Mouse (Mus musculus): ENCODE data around the gene Plvap.
A peak's percentile ranks its signal among the peaks of the same experiment; 100 is the strongest.

The Plvap gene

DNA sequence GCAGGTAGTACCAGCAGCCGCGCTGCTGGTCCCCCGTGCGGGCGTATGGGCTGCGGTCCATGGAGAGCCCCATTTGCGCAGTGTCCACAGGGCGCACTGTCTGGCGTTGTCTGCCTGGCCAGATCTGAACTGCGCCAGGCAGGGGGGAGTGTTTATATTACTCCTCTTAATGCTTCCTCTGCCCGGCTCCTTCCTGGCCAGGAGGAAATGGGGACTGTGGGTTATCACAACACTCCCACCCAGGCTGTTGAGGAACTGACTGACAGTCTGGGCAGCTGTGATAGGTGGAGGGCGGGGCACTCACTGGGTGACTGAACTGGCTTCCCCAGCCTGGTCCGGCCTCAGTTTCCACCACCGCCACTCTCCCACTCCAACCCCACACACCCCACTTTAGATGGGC is at the start of gene Plvap:
Gene Plvap, minus strand, starts transcription at position 109 of the 400 bp plus-strand sequence.
- no peak for DNase-seq (ENCODE audit: low spot score in 2 of 2)

DNA sequence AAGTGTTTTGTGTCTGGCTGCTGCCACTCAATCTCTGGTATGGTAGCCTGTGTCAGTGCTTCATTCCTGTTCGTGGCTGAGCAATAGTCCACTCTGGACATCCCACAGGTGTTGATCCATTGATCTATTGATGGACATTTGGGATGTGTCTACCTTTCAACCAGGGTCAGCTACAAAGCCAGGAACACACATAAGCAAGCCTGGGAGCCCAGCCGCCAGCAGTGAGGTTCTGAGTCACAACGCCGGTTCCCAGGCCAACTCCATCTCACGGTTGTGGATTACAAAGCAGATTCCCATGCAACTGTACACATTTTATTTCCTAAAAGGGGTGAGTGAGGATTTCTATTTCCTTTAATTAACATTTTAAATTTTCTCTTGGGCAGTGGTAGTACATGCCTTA is 49.2 kb upstream of the Plvap start:
- no peak for DNase-seq (ENCODE audit: low spot score in 2 of 2)

DNA sequence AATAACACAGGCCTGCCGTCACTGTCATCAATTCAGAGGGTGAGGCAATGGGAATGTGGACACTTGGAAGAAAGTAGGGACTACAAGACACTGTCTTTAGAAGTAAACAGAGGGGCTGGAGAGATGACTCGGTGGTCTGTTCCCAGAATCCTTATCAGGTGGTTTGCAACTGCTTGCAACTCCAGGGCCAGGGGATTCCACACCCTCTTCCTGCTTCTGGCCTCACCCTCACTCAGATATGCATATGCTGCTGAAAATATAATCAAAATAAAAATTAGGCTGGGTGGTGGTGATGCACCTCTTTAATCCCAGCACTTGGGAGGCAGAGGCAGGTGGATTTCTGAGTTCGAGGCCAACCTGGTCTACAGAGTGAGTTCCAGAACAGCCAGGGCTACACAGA is 48.5 kb upstream of the Plvap start:
- DNase-seq (ENCODE audit: low spot score in 2 of 2) = no peak

DNA sequence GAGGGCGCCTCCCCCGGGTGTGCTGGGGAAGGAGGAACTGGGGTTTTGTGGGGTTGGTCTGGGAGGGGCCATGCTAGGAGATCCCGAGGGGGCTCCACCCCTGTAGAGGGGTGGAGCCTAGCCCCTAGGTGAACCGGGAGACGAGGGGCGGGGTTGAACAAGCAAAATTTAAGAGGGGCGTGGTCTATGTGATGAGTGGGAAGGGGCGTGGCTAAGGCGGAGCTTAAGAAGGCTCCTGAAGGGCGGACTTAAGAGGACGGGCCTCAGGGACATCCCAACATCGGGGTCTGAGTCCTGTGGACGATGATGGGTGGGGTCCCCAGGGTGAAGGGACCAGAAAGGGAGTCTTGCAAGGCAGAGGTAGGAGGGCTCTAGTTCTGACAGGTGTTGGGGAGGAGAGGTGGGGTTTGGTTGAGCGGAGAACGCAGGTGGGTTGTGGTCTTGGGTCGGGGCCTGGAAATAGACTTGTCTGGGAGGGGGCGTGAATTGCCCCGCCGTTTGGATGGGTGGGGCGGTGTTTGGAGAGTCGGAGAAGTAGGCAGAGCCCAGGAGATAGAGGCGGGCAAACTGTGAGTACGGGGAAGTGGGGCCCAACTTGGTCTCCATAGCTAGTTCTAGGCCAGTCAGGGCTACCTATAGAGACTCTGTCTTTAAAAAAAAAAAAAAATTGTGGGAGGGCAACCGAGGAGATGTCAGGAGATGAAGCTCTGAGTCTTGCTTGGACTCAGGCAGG is 47.6 kb upstream of the Plvap start:
- no peak for DNase-seq (ENCODE audit: low spot score in 2 of 2)

DNA sequence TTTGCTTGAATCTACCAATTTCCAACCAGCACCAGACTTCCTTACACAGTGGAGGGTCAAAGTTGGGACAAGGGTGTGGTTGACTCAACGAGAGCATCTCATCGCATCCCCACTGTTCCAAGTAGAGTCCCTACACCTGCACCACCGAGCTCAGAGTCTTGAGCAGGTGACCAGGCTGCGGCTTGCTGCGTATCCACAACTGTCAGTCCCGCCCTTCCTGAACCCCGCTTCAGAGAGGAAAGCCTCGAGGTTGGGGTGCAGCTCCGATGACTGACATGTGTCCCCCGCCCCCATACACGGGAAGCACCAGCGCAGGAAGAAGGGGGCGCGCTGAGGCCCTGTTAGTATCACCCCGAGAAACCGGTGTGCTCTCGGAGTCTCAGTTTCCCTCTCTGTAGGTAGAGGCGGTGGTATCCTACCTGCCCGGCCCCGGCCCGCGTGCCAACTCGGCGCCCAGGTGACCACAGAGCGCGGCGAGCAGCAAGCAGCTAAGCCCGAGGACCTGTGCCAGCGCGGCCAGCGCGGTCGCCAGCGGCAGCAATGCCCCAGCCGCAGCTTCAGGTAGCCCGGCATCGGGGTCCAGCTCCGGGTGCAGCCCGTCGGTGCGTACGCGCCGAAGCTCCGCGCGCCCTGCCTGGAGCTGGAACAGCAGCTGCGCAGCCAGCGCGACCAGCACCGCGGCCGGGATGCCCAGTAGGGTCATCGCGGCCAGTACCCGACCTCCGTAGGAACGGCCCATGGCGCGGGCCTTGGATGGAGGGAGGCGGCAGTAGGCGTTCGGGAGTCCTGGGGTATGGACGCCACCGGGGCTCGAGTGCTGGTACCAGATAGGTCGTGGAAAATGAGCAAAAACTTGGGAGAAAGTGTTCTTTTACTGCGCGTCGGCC is 46.8 kb upstream of the Plvap start, which contains the start of gene Tmem221:
Gene Tmem221, minus strand, starts transcription at position 801 of the 887 bp plus-strand sequence.
- DNase-seq (ENCODE audit: low spot score in 2 of 2) = no peak

DNA sequence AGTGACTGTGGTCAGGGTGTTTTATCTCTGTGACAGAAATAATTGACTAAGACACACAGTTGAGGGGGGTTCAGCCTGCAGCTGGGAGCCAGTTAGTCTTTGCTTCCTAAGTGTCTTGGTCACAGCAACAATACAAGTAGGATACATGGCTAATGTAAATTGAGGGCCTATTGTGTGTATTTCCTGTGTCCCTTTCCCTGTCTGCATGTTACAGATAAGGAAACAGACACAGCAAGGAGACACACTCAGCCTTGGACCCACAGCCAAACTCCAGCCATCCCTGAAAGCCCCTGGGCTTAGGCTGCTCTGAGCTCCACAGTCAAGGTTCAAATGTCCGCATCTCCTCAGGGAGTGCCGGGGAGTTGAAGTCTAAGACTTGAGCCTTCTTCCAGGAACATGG is 43.1 kb upstream of the Plvap start:
- DNase-seq (ENCODE audit: low spot score in 2 of 2) = no peak

DNA sequence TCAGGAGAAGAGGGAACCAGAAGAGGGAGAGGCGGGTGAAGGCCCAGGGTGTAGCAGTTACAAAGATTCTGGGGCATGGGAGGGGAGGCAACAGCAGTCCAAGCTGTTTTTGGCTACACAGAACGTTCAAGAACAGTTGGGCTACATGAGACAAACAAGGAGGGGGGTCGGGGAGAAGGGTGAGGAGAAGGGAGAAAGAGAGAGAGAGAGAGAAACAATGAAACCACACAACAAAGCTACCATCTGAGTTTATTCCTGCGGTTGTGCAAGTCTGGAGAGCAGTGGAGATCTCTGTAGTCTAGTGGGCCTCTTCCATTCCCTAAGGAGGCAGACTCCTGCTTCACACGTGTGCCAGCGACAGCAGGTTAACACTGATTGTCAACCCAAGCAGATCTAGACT is 42.4 kb upstream of the Plvap start:
- DNase-seq (ENCODE audit: low spot score in 2 of 2) = no peak

DNA sequence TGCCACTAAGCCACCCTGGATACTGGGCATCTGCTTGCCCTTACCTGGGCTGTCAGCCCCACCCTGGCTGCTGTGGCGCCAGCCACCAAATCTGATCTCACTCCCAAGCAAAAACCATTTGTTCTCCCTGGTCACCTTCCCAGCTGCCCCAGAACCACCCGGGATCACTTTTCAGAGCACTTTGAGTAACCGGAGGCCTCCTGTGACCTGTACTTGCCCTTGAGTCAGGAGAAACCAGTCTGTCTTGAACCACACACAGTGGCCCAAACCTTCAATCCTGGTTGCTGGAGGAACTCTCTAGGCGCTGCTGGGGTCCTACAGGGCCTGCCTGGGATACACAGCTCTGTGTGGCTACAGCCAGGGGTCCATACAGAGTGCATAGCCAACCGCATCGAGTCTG is 41.2 kb upstream of the Plvap start:
- DNase-seq (ENCODE audit: low spot score in 2 of 2) = no peak

DNA sequence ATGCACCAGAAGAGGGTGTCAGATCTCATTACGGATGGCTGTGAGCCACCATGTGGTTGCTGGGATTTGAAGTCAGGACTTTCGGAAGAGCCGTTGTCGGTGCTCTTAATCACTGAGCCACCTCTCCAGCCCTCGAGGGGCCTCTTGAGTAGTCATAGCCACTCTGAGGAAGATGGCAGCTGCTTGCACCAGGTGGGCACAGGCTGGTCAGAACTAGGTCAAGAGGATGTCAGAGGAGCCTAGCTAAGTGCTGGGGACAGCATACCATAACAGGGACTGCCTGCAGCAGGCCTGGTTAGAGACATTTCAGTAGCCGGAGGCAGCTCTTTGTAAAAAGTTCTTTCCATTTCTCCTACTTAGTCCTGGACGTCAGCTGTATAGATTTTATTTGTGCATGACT is 39.2 kb upstream of the Plvap start:
- no peak for DNase-seq (ENCODE audit: low spot score in 2 of 2)

DNA sequence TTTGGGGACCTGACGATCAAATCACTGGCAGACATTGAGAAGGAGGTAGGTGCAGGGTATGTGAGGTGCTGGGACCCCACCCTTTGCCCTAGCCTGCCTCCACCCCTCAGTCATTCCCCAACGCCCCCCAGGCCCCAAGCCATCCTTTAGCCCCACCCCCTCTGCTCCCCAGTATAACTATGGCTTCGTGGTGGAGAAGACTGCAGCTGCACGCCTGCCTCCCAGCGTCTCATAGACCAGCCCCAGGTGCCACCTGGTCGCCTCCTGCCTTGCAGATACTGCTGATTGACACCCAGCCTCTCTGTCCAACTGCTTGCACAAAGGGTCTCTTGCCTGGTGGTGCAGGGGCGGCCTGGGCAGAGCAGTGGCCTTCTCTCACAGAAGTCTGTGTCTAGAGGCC is 36.0 kb upstream of the Plvap start:
- DNase-seq (ENCODE audit: low spot score in 2 of 2) = no peak

DNA sequence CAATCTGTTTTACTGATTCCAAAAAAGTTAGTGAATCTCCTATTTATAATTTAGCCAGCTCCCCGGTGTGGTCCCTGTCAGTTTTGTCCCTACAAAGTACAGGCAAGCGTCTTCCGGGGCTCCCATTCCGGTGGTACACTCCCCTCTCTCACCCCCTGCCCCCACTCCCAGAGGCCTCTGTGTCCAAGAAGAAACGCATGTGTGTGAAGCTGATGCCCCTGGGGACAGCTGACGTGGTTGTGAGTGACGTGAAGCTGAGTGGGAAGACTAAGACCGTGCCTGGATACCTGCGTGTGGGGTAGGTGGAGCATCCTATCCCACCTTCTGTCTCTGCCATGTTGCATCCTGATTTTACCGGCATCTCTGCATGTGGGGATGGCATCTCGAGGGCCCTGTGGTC is 33.5 kb upstream of the Plvap start:
- DNase-seq (ENCODE audit: low spot score in 2 of 2) = no peak

DNA sequence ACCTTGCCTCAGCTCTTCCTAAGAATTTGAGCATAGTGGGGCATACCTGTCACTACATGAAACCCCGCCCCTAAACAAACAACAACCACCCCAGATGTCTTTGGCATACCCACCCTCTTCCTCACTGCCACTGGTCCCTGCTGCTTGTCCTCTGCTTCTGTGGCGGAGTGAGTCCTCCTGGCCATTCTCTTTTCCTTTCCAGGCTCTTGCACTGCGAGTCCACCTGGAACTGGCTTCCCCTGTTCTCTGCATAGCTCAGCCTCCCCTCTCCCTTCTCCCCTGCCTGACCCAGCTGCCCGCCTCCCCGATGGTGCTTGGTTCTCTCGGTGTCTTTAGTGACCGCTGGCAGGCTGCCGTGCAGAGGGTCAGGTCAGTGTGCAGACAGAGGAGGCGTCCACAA is 32.2 kb upstream of the Plvap start:
- no peak for DNase-seq (ENCODE audit: low spot score in 2 of 2)

DNA sequence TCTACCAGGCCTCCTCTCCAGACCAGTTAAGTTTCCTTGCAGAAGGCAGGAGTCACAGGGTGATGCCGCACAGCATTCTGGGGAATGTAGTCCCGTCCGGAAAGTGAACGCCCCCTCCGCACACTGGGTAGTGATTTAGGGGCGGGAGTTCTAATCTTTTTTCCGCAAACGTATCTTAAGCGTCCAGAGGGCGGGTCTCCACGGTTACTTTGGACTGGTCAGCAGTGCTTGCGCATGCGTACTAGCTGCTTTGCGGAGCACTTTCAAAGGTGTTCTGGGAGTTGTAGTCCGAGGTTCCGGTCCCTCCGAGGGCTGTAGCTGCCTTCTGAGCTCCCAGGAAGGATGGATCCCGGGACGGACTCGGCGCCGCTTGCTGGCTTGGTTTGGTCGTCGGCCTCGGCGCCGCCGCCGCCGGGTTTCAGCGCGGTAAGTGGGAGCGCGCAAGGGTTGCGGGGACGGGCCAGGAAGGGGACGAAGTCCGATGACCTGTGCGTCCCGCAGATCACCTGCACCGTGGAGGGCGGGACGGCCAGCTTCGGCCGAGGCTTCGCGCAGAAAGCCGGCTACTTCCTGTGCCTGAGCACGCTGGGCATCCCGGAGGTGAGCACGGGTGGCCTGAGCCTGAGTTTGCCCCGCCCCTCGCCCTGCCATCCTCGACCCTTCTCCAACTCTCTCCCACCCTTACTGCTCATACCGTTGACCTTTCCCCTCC is 31.2 kb upstream of the Plvap start, which contains the start of gene Mvb12a:
Gene Mvb12a, plus strand, starts transcription at position 291 of the 712 bp plus-strand sequence.
- peak; percentile 96 to 97 for DNase-seq (ENCODE audit: low spot score in 2 of 2)

DNA sequence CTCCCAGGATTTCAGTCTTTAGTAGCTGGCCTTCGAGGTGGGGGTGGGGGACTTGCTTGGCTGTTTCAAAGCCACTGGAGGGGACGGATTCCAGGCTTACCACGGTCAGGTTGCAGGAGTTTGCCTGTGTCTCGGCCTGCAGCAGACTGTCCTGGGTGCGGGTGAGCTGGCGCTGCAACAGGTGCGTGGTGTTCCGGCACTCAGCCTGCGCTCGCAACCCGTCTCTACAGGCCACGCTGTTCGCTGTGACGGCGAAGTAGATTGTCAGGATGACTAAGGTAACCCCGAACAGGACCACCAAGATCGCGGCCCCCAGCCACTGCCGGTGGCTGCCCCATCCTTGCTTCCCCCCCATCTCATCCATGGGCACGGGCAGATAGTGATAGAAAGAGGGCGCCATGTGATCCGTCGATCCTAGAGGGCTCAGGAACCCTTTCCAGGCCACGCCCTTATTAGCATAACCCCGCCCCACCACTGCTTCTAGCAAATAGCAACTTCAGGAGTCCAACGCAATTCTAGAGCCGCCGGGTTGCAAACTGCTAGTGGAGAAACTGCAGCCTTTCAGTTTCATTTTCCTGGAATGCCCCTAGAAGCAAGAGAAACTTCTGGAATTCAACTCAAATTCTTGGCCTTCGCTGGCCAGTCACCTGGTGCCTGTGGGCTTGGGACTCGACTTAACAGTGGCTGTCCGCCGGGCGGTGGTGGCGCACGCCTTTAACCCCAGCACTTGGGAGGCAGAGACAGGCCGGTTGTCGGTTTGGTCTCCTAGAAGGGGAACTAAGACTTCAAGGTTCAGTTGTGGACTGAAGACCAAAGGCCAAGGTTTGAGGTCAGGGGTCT is 25.7 kb upstream of the Plvap start, which contains the start of gene Bst2:
Gene Bst2, minus strand, starts transcription at position 429 of the 840 bp plus-strand sequence.
- peak; percentile 31 to 48 for DNase-seq (ENCODE audit: low spot score in 2 of 2)

DNA sequence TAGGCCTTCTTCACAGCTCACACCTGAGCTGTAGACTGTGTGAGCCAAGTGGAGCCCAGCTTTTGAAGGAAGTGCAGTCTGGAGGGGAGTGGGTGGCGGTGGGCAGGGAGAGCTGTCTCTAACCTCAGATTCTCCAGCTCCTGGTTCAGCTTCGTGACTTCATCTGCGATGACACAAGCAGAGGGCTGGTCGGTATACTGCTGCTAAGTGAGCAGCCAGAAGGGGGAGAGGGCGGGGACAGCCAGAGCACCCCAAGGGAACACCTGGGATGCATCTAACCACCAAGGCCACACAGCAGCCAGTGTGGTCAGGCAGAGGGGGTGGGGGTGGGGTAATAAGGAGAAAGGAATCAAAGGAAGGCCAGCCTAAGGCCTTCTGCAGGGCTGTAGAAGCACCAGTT is 24.1 kb upstream of the Plvap start:
- peak in 1 of 2 experiments; percentile 13 for DNase-seq (ENCODE audit: low spot score in 2 of 2)

DNA sequence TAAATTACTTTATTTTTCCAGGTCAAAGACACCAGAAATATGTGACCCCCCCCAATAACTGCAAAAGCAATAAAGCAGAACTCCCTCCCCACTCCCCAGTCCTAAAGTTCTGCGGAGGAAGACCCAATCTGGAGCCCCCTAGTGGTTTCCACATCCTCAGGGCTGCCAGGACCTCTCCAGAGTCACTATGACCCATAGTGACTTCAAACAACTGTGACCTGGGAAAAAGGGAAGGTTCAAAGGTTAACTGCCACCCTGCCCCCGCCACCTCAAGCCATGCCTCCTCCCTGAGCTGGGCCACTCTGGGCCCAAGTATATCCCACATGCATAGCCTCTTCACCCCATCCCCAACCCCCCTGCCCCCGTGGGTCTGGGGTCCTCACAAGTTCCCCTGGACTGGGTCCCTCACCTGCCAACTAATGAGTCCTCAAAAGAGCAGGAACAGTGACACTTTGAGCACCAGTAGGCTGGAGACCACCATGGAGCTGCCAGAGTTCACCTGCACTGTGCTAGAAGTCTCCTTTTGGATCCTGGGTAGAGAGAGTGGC is 22.8 kb upstream of the Plvap start:
- DNase-seq (ENCODE audit: low spot score in 2 of 2) = no peak

DNA sequence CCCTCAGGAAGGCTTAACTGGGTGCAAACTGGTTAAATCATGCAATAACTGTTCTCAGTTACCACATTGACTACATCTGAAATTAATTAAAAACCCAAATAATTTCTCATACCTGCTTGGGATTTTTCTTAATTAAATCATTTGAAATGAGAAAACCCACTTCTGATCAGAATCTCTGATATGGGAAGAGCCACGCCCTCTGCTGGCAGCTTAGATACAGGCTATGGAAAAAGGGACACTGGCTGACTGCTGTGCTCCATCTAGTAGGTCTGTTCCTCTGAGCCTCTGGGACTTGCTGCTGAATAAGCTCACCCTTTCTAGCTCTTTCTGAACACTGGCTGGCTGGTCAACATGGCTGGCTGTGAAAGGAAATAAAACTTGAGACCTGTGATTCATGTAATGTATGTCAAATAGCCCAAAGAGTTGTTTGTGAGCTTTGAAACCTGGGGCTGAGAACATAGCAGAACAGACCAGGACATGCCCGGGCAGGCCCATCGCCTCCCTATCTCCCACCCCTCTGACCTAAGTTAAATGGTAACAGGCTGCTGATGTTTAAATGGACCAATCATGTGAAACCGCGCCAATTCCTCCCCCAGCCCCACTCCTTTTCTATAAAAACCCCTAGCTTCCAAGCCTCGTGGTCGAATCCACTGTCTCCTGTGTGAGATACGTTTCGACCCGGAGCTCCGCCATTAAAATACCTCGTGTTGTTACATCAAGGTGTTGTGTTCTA is 19.3 kb upstream of the Plvap start:
- peak in 1 of 2 experiments; percentile 30 for DNase-seq (ENCODE audit: low spot score in 2 of 2)

DNA sequence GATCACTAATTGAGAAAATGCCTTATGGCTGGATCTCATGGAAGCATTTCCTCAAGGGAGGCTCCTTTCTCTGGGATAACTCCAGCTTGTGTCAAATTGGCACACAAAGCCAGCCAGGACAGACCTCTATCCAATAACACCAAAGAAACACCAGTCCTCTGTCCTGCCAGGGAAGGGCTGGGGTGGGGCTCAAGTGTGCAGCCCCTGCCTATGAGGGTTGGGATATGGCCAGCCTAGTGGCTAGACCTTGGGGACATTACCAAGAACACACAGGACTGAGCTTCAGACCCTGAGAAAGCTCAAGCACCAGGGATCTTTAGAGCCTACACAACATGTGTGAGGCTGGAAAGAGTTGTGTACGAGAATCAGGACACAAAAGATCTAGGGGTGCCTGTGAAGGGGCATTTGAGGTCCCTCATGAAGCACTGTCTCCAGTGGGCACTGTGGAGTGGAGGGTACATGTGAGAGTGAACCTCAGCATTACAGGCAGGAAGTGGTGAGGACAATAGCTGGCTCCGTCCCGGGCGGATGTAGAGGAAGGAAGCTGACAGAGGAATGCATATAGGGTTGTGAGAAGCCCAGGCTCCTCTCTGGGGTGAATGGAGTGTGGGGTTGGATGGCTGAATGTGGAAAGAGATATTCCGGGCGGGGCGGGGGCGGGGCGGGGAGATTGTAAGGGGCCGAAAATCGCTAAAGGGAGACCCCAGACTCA is 17.0 kb upstream of the Plvap start:
- DNase-seq (ENCODE audit: low spot score in 2 of 2) = no peak

DNA sequence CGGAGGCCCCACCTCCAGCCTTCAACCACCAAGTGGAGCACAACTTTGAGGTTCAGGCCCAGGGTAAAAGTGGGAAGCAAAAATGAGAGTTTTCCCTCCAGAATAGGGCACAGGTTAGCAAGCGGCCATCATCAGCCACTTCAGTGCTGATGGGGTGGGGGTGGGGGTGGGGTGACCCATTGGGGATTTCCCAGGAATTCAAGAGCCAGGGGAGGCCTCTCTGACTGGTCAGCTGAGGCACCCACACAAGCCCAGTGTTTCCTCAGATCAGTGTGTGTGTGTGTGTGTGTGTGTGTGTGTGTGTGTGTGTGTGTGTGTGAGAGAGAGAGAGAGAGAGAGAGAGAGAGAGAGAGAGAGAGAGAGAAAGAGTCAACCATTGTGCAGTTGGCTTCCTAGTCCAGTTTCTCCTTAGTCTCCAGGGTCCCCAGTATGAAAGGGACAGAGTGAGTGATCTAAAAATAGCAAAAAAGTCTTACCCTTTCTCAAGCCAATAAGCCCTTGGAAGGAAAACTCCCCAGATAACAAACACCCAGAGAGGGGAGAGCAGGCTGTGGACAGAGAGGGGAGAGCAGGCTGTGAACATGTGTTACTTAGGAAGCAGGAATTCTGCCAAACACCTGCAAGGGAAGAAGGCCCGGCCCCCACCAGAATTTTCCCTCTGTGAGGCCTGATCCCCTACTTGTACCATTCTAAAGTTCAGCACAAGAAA is 15.8 kb upstream of the Plvap start:
- DNase-seq (ENCODE audit: low spot score in 2 of 2) = no peak

All from right cerebral cortex, adult 2 months (tissue).